Mouse (Mus musculus) CD4-positive helper T cell, adult 2 months (primary cell): ENCODE data around the gene Zdhhc16.

Experiments used
- DNase-seq: peaks from one replicate; pipeline ENCODE4 v3.0.0-alpha.2; 2012; ENCODE audit warnings: low read depth, missing footprints, low spot score

Zdhhc16 gene

DNA sequence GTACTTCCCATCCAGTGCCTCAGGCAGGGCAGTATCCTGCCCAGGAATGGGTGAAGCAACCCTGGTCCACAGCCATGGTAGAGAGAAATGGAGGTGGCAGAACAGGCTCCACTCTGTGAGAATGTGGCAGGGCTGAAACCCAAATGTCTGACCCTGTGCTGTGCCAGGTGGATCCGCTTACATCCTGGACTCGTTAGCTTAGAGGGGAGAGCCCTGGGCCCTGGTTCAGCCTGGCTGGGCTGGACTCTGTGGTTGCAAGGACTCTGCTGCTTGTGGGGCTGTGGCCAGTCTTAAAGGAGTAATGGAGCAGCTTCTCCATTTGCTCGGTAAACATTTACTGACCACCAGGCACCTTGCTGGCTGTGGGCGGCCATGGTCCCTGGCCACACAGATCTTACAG, 53.9 kb downstream of the Zdhhc16 start:
- DNase-seq: no peak

DNA sequence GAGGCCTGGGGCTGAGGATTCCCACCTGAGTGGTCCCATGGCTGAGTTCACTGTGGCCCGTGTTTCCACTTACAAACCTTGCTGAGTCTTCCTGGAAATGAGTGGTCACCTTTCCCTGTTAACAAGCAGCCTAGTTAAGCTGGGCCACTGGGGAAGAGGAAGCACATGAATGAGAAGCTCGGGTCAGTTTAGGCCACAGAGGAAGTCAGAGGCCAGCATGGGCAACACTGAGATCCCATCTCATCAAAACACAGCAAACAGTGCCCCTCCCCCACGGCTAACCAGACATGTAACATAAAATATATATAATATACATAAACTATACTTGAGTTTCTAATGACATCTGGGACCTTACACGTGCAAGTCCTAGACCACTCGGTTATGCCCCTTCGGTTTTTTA, 56.5 kb downstream of the Zdhhc16 start:
- DNase-seq: no peak

- no peak for DNase-seq
Measured at GRCm38 (mm10) chr19:41991926-41992477, 58.7 kb downstream of the Zdhhc16 start.

GRCm38 (mm10) chr19:41992971-41993370, 59.7 kb downstream of the Zdhhc16 start:
- DNase-seq: no peak

DNA sequence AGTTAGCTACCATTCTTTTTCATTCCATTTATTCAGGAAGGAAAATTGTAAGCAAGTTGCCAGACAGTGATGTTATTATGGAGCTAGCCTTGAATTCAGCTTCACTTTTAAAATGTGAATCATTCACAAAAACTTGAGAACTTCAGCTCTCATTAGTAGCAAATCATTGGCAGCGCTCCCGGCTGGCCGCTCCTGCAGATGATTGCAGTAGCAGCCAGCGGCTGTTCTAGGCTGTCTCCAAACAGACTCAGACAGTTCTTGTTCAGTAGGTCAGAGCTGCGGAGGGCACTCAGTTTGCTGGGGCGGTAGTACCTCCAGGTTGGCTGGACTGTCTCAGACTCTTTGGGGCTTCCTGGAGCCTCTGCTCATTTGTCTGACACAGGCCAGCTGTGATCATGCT, 60.2 kb downstream of the Zdhhc16 start:
- no peak for DNase-seq
